13 mouse cellular contexts compared by ENCODE assay signal in the genomic region with DNA sequence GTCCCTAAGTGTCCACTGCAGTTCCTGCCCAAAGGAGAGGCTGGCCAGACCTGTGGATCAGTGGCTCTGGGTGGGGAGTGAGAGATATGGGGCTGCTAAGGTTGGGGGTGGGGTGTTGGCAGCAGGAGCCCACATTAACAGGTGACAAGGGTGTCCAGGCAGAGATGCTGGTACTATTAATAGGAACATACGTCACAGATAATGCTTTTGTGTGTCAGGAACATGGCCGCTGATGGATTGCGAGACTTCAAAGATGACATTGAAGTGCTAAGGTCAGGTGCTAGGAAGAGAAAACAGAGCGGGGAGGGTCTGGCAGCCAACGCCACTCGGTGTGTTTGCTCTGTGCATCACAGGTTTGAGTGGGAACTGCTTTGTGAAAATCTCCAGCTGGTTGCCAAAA. TPM values are rescaled to one million over a fixed set of nuclear protein-coding genes. Genes with fewer than 3 reads are reported as not detected.
DNase-seq lines count a peak whose midpoint lies in the region; ATAC-seq lines count a peak whose summit lies in the region.
"Had no signal": no experiment of that assay in that cellular context is flagged by ENCODE, and none has a peak within 500 bp of the region (broad histone marks: within the 10 kb centered on the region; RNA-seq: fewer than 3 reads in every experiment).

No protein-coding gene starts in this region.

- H3K4me1 ChIP-seq in hindbrain, embryonic 14.5 days (replicated peaks; ENCODE audit: control insufficient read depth, insufficient read depth, low read length): peaks cover 19% of the 10 kb centered on the region; the same call in 1 of the 2 replicates
- peaks cover 8% of the 10 kb centered on the region for H3K4me1 ChIP-seq in hindbrain, embryonic 16.5 days (ENCODE audit: control insufficient read depth, insufficient read depth, low read depth, low read length)
- peaks cover 60% of the 10 kb centered on the region for H3K4me1 ChIP-seq in embryonic facial prominence, embryonic 10.5 days

- H3K4me3 ChIP-seq in hindbrain, embryonic 14.5 days (replicated peaks; ENCODE audit: low read length): no peak overlapping the region
- no peak overlapping the region for H3K4me3 ChIP-seq in hindbrain, embryonic 16.5 days (ENCODE audit: low read length)
- no peak overlapping the region for H3K4me3 ChIP-seq in embryonic facial prominence, embryonic 10.5 days
- H3K4me3 ChIP-seq: erythroblast, embryonic 14.5 days; left cerebral cortex, adult 2 months; midbrain, embryonic 12.5 days had no signal

- H3K4me2 ChIP-seq in hindbrain, embryonic 14.5 days (replicated peaks): no peak overlapping the region
- H3K4me2 ChIP-seq in hindbrain, embryonic 16.5 days (ENCODE audit: low read length): no peak overlapping the region
- H3K4me2 ChIP-seq: midbrain, embryonic 12.5 days had no signal

- intact Hi-C loops in heart, postnatal 14 days (cut with DNase I): no loop called here

- H3K27me3 ChIP-seq in hindbrain, embryonic 14.5 days (ENCODE audit: control insufficient read depth, insufficient read depth, low read length): no peaks in the 10 kb centered on the region
- no peaks in the 10 kb centered on the region for H3K27me3 ChIP-seq in hindbrain, embryonic 16.5 days (replicated peaks; ENCODE audit: control insufficient read depth, insufficient read depth, low read length)
- H3K27me3 ChIP-seq in embryonic facial prominence, embryonic 10.5 days (replicated peaks; ENCODE audit: low read depth, poor library complexity, severe bottlenecking): peaks cover 36% of the 10 kb centered on the region

- H3K9ac ChIP-seq in hindbrain, embryonic 14.5 days: no peak overlapping the region
- no peak overlapping the region for H3K9ac ChIP-seq in hindbrain, embryonic 16.5 days (ENCODE audit: low read depth, low read length)
- H3K9ac ChIP-seq: midbrain, embryonic 12.5 days had no signal

- 61% methylated on average over 6 of the region's 6 CpGs for WGBS in hindbrain, embryonic 14.5 days
- WGBS in hindbrain, embryonic 16.5 days: 52% methylated on average over 6 of the region's 6 CpGs
- 76% methylated on average over 6 of the region's 6 CpGs for WGBS in embryonic facial prominence, embryonic 10.5 days

- peak overlapping the region; percentile 24; the same call in 1 of the 2 replicates for H3K27ac ChIP-seq in hindbrain, embryonic 14.5 days
- H3K27ac ChIP-seq in hindbrain, embryonic 16.5 days (ENCODE audit: low read depth, low read length): no peak overlapping the region
- H3K27ac ChIP-seq in embryonic facial prominence, embryonic 10.5 days (replicated peaks): no peak overlapping the region; the same call in 1 of the 2 replicates
- H3K27ac ChIP-seq: left cerebral cortex, adult 2 months; midbrain, embryonic 12.5 days had no signal

- H3K36me3 ChIP-seq in hindbrain, embryonic 14.5 days (replicated peaks; ENCODE audit: control insufficient read depth, insufficient read depth): no peaks in the 10 kb centered on the region
- H3K36me3 ChIP-seq in hindbrain, embryonic 16.5 days (ENCODE audit: control insufficient read depth, insufficient read depth, low read length): no peaks in the 10 kb centered on the region
- H3K36me3 ChIP-seq in embryonic facial prominence, embryonic 10.5 days (replicated peaks): no peaks in the 10 kb centered on the region
- H3K36me3 ChIP-seq: midbrain, embryonic 12.5 days had no signal

- ATAC-seq in hindbrain, embryonic 14.5 days (ENCODE audit: low FRiP score): no peak
- no peak for ATAC-seq in hindbrain, embryonic 16.5 days
- no peak for ATAC-seq in granulocyte monocyte progenitor cell, adult 5-6 weeks (replicated peaks; ENCODE audit: poor library complexity, severe bottlenecking)
- ATAC-seq: CD4-positive, CD25-positive, alpha-beta regulatory T cell, adult 4 months had no signal

- no peak for DNase-seq in hindbrain, embryonic 14.5 days (ENCODE audit: low spot score)
- DNase-seq in ZHBTc4 (ENCODE audit: low read depth, low spot score): peak; percentile 45
- peak; percentile 71 for DNase-seq in heart, adult 8-10 months (ENCODE audit: low spot score)
- peak; percentile 42 to 61 for DNase-seq in heart, postnatal 14 days
- DNase-seq in embryonic facial prominence, embryonic 10.5 days (ENCODE audit: low spot score): no peak
- DNase-seq: liver; retina, postnatal 1 day had no signal

- H3K9me3 ChIP-seq in hindbrain, embryonic 14.5 days (ENCODE audit: control insufficient read depth, low read length): no peaks in the 10 kb centered on the region
- no peaks in the 10 kb centered on the region for H3K9me3 ChIP-seq in hindbrain, embryonic 16.5 days (ENCODE audit: control insufficient read depth, low read length)
- no peaks in the 10 kb centered on the region for H3K9me3 ChIP-seq in embryonic facial prominence, embryonic 10.5 days
- H3K9me3 ChIP-seq: midbrain, embryonic 12.5 days had no signal

RNA-seq across cellular contexts. Expression of a gene that starts 44.4 kb away (rescaled TPM):
- 0.08 and 0.12 TPM in 2 replicates for polyA plus RNA-seq in hindbrain, embryonic 14.5 days (2014; fragmentation: Nextera tagmentation; extraction: Ambion mirVana)
- polyA plus RNA-seq in hindbrain, embryonic 16.5 days (2015; fragmentation: Nextera tagmentation; extraction: Ambion mirVana): 0.16 TPM in 2 replicates
- total RNA-seq in heart, adult 8-10 months (2022): not detected
- total RNA-seq in heart, postnatal 14 days (2021): not detected
- polyA plus RNA-seq in embryonic facial prominence, embryonic 10.5 days (2016; fragmentation: Nextera tagmentation; extraction: Ambion mirVana): 0.67 and 0.85 TPM in 2 replicates
- not detected in 2 replicates for total RNA-seq in granulocyte monocyte progenitor cell, adult 5-6 weeks (2014; fragmentation: Nextera tagmentation)
- total RNA-seq in granulocyte monocyte progenitor cell, adult 5-6 weeks (2017): 0.05 TPM in 1 of 2 replicates, not detected in the other
- polyA plus RNA-seq: CD4-positive, CD25-positive, alpha-beta regulatory T cell, adult 4 months; erythroblast, embryonic 14.5 days had no signal

Comparison
In these comparisons a context has a peak if more than half of its experiments do, and no peak if none do; other contexts are left out.
1. DNase-seq: peak in ZHBTc4 (single experiment), heart, adult 8-10 months (single experiment) and heart, postnatal 14 days (2 of 2); none in hindbrain, embryonic 14.5 days (single experiment) and embryonic facial prominence, embryonic 10.5 days (single experiment).